Mouse (Mus musculus): ENCODE data around the gene Tes.

GRCm38 (mm10) chr6:17035228-17035627, 29.7 kb upstream of the Tes start:
- no peak for TF ChIP-seq CTCF (IDR thresholded peaks at IDR 0.05; ENCODE audit: extremely low read depth, insufficient read depth, insufficient read length, insufficient replicate concordance)
- no peak for TF ChIP-seq POLR2A (IDR thresholded peaks at IDR 0.05; ENCODE audit: low read depth, low read length)
